Mouse (Mus musculus) gastrocnemius, adult 18-20 months (tissue): ENCODE results near the gene Gm6460. TPM values are rescaled to one million over a fixed set of nuclear protein-coding genes. Genes with fewer than 3 reads are reported as not detected.
"Not testable (repeated sequence)": the region's sequence is repeated elsewhere in the genome, so short reads cannot be mapped to it uniquely, and the experiment has no call there.

Experiments
- DNase-seq: peaks from one replicate; pipeline ENCODE4 v3.0.0; 2021; ENCODE audit warnings: low spot score
- long read RNA-seq, 2 experiments: library from polyadenylated mRNA; stranded (forward); transcript quantifications; one replicate each; pipeline ENCODE4 v2.0.0; 2021
- total RNA-seq, 2 experiments: library from RNA; stranded (reverse); gene quantifications; 2 replicates each; pipeline ENCODE4 v1.2.3; 2021

Gm6460 gene
- not detected for total RNA-seq
- long read RNA-seq, experiment 1 = 0 reads
- long read RNA-seq, experiment 2 = 0 reads

GRCm38 (mm10) chr5:11594613-11595012 lies at the start of gene Gm6460:
Gene Gm6460, plus strand, starts transcription at chr5:11594913.
- not testable (repeated sequence) for DNase-seq

Other genes starting within 250 kb of the Gm6460 start
- not detected for gene Gm8897, start 178.5 kb upstream of the Gm6460 start, total RNA-seq
- not detected for gene Gm8906, start 92.2 kb upstream of the Gm6460 start, total RNA-seq
- gene Gm8922, start 87.0 kb downstream of the Gm6460 start, total RNA-seq = not detected
- gene Gm8926, start 175.6 kb downstream of the Gm6460 start, total RNA-seq = not detected